Mouse (Mus musculus): ENCODE data around the gene Gm17334. TPM values are rescaled to one million over a fixed set of nuclear protein-coding genes. Genes with fewer than 3 reads are reported as not detected.

Gm17334 gene
- 0.40 TPM in 1 of 2 replicates, not detected in the other for polyA plus RNA-seq (2015; fragmentation: Nextera tagmentation; extraction: Ambion mirVana)

GRCm38 (mm10) chr11:53773087-53773486 lies at the start of gene Gm17334:
Gm17334 (minus strand) TSS chr11:53773187.

GRCm38 (mm10) chr11:53769760-53770124 lies 3.2 kb downstream of the Gm17334 start, which contains the start of gene Irf1:
Irf1 (plus strand) TSS chr11:53770014.

Small RNA genes within 50 kb of the gene (microRNA-seq; reads per million reads assigned to microRNA genes)
- gene Mir7671 (ENCODE audit: borderline replicate concordance, insufficient number of aligned reads): not detected

Other genes with a start within 250 kb of the Gm17334 start
- gene Kif3a, start 205.8 kb downstream of the Gm17334 start, polyA plus RNA-seq (2015; fragmentation: Nextera tagmentation; extraction: Ambion mirVana): 61.3 and 63.0 TPM in 2 replicates
- 0.70 and 1.3 TPM in 2 replicates for gene Il4, start 154.5 kb downstream of the Gm17334 start, polyA plus RNA-seq (2015; fragmentation: Nextera tagmentation; extraction: Ambion mirVana)
- not detected in 2 replicates for gene Il13, start 138.5 kb downstream of the Gm17334 start, polyA plus RNA-seq (2015; fragmentation: Nextera tagmentation; extraction: Ambion mirVana)
- gene Rad50, start 65.9 kb downstream of the Gm17334 start, polyA plus RNA-seq (2015; fragmentation: Nextera tagmentation; extraction: Ambion mirVana): 15.3 and 23.1 TPM in 2 replicates
- gene Il5, start 52.4 kb downstream of the Gm17334 start, polyA plus RNA-seq (2015; fragmentation: Nextera tagmentation; extraction: Ambion mirVana): not detected in 2 replicates
- 25.8 and 26.5 TPM in 2 replicates for gene Irf1, start 3.2 kb downstream of the Gm17334 start, polyA plus RNA-seq (2015; fragmentation: Nextera tagmentation; extraction: Ambion mirVana)
- gene Gm12216, start 86.1 kb upstream of the Gm17334 start, polyA plus RNA-seq (2015; fragmentation: Nextera tagmentation; extraction: Ambion mirVana): 4.6 and 9.6 TPM in 2 replicates
- 11.8 and 16.6 TPM in 2 replicates for gene Slc22a5, start 118.5 kb upstream of the Gm17334 start, polyA plus RNA-seq (2015; fragmentation: Nextera tagmentation; extraction: Ambion mirVana)
- 4.6 and 4.9 TPM in 2 replicates for gene Slc22a21, start 207.1 kb upstream of the Gm17334 start, polyA plus RNA-seq (2015; fragmentation: Nextera tagmentation; extraction: Ambion mirVana)